In the genomic region with DNA sequence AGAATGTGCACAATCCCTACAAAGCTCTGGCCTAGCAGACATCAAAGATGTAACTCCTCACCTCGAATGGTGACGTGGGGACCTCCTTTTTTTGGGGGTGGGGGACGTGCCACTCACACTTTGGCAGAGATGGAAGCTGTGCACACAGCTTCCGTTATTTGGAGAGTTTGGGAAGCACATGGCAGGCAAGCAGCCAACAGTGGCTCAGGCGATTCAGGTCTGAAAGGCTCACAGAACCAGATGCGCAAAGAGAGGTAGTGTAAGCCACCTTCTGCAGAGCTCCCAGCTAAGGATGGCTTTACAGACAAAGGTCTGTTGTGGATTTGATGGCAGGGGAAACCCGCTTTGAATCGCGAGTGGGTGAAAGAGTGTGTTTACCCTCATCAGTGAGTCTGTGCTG, we compare ENCODE assay signal across 30 mouse cellular contexts. TPM values are rescaled to one million over a fixed set of nuclear protein-coding genes. Genes with fewer than 3 reads are reported as not detected.
DNase-seq lines count a peak whose midpoint lies in the region; ATAC-seq and TF ChIP-seq lines count a peak whose summit lies in the region.
"Had no signal": no experiment of that assay in that cellular context is flagged by ENCODE, and none has a peak within 500 bp of the region (broad histone marks: within the 10 kb centered on the region; RNA-seq: fewer than 3 reads in every experiment).

No protein-coding gene starts in this region.

- no peak overlapping the region for H3K4me3 ChIP-seq in forebrain, embryonic 14.5 days (ENCODE audit: low read depth, low read length)
- no peak overlapping the region for H3K4me3 ChIP-seq in forebrain, embryonic 11.5 days (ENCODE audit: low read depth, low read length)
- H3K4me3 ChIP-seq in limb, embryonic 14.5 days (replicated peaks; ENCODE audit: low read length), result no peak overlapping the region
- no peak overlapping the region for H3K4me3 ChIP-seq in limb, embryonic 10.5 days
- no peak overlapping the region for H3K4me3 ChIP-seq in limb, embryonic 15.5 days
- H3K4me3 ChIP-seq: embryonic facial prominence, embryonic 15.5 days; heart, embryonic 10.5 days; heart, embryonic 15.5 days; midbrain, embryonic 12.5 days had no signal

- H3K4me2 ChIP-seq in forebrain, embryonic 14.5 days (ENCODE audit: low read length), result no peak overlapping the region
- H3K4me2 ChIP-seq in forebrain, embryonic 11.5 days (ENCODE audit: low read depth, low read length, severe bottlenecking), result no peak overlapping the region
- H3K4me2 ChIP-seq in limb, embryonic 14.5 days (replicated peaks; ENCODE audit: low read depth, low read length, severe bottlenecking), result no peak overlapping the region
- H3K4me2 ChIP-seq in limb, embryonic 15.5 days, result no peak overlapping the region
- H3K4me2 ChIP-seq: embryonic facial prominence, embryonic 15.5 days; heart, embryonic 15.5 days; midbrain, embryonic 12.5 days had no signal

- WGBS in forebrain, embryonic 14.5 days, result 37% methylated on average over 9 of the region's 9 CpGs
- WGBS in forebrain, embryonic 11.5 days, result 77% methylated on average over 9 of the region's 9 CpGs
- 47% methylated on average over 9 of the region's 9 CpGs for WGBS in limb, embryonic 14.5 days
- WGBS in limb, embryonic 10.5 days, result 83% methylated on average over 9 of the region's 9 CpGs
- WGBS in limb, embryonic 15.5 days, result 45% methylated on average over 9 of the region's 9 CpGs

- H3K9me3 ChIP-seq in forebrain, embryonic 14.5 days (replicated peaks; ENCODE audit: control insufficient read depth, low read length), result no peaks in the 10 kb centered on the region
- H3K9me3 ChIP-seq in forebrain, embryonic 11.5 days (ENCODE audit: control insufficient read depth, low read length), result no peaks in the 10 kb centered on the region
- no peaks in the 10 kb centered on the region for H3K9me3 ChIP-seq in limb, embryonic 14.5 days (ENCODE audit: control insufficient read depth, low read length)
- H3K9me3 ChIP-seq in limb, embryonic 10.5 days (replicated peaks), result no peaks in the 10 kb centered on the region
- H3K9me3 ChIP-seq in limb, embryonic 15.5 days, result no peaks in the 10 kb centered on the region
- H3K9me3 ChIP-seq: embryonic facial prominence, embryonic 15.5 days; heart, embryonic 10.5 days; heart, embryonic 15.5 days; midbrain, embryonic 12.5 days had no signal

- no peaks in the 10 kb centered on the region for H3K27me3 ChIP-seq in forebrain, embryonic 14.5 days (replicated peaks; ENCODE audit: control insufficient read depth, insufficient read depth, low read length)
- no peaks in the 10 kb centered on the region for H3K27me3 ChIP-seq in forebrain, embryonic 11.5 days (ENCODE audit: control insufficient read depth, insufficient read depth, low read length)
- no peaks in the 10 kb centered on the region for H3K27me3 ChIP-seq in limb, embryonic 14.5 days (ENCODE audit: control insufficient read depth, insufficient read depth, low read length)
- H3K27me3 ChIP-seq in limb, embryonic 10.5 days (ENCODE audit: low read depth, poor library complexity, severe bottlenecking), result no peaks in the 10 kb centered on the region
- no peaks in the 10 kb centered on the region for H3K27me3 ChIP-seq in limb, embryonic 15.5 days
- H3K27me3 ChIP-seq: heart, embryonic 15.5 days; midbrain, embryonic 12.5 days had no signal

- H3K9ac ChIP-seq in forebrain, embryonic 14.5 days (ENCODE audit: low read length), result no peak overlapping the region
- H3K9ac ChIP-seq in forebrain, embryonic 11.5 days (ENCODE audit: low read length), result no peak overlapping the region
- no peak overlapping the region for H3K9ac ChIP-seq in limb, embryonic 14.5 days (ENCODE audit: low read depth, low read length, severe bottlenecking)
- no peak overlapping the region for H3K9ac ChIP-seq in limb, embryonic 15.5 days
- H3K9ac ChIP-seq: embryonic facial prominence, embryonic 15.5 days; heart, embryonic 15.5 days; liver, embryonic 14.5 days; midbrain, embryonic 12.5 days had no signal

- DNase-seq in forebrain, embryonic 14.5 days (ENCODE audit: low spot score), result peak; percentile 65
- DNase-seq in forebrain, embryonic 11.5 days (ENCODE audit: low spot score), result no peak
- peak; percentile 25 for DNase-seq in limb, embryonic 14.5 days (ENCODE audit: low spot score)
- no peak for DNase-seq in limb, embryonic 10.5 days (ENCODE audit: low spot score)
- peak; percentile 34 for DNase-seq in right cerebral cortex, postnatal 14 days
- DNase-seq in right cerebral cortex, postnatal 36 days (ENCODE audit: low spot score in 2 of 2), result no peak
- DNase-seq in kidney, postnatal 25 days, result no peak
- DNase-seq: adrenal gland, postnatal 10 days; cerebellum, adult 11-12 months; cerebellum, adult 9-11 months; embryo, embryonic 11 days; gastrocnemius, postnatal 25 days; heart, adult 11 months; kidney, adult 8-10 months; liver; lung, adult 2 months; lung, postnatal 14 days; spleen, adult 18-20 months; thymus, postnatal 14 days had no signal

- no peak for TF ChIP-seq POLR2A in limb, embryonic 14.5 days (IDR thresholded peaks at IDR 0.05; ENCODE audit: borderline replicate concordance, extremely low read depth, insufficient read depth, insufficient read length)

- no peak overlapping the region for H3K27ac ChIP-seq in forebrain, embryonic 14.5 days (ENCODE audit: low read depth, low read length)
- no peak overlapping the region for H3K27ac ChIP-seq in forebrain, embryonic 11.5 days (ENCODE audit: low read depth, low read length)
- no peak overlapping the region for H3K27ac ChIP-seq in limb, embryonic 14.5 days (replicated peaks; ENCODE audit: low read depth, low read length)
- no peak overlapping the region for H3K27ac ChIP-seq in limb, embryonic 10.5 days
- 0 out of 2 replicates have a peak overlapping the region, but pooled peaks have one; percentile 1 for H3K27ac ChIP-seq in limb, embryonic 15.5 days
- H3K27ac ChIP-seq: embryonic facial prominence, embryonic 15.5 days; heart, embryonic 10.5 days; heart, embryonic 15.5 days; kidney, postnatal 0 days; liver, embryonic 14.5 days; midbrain, embryonic 12.5 days had no signal

- no peaks in the 10 kb centered on the region for H3K36me3 ChIP-seq in forebrain, embryonic 14.5 days (ENCODE audit: control insufficient read depth, insufficient read depth, low read length)
- H3K36me3 ChIP-seq in forebrain, embryonic 11.5 days (ENCODE audit: control insufficient read depth, insufficient read depth, low read length), result no peaks in the 10 kb centered on the region
- no peaks in the 10 kb centered on the region for H3K36me3 ChIP-seq in limb, embryonic 14.5 days (ENCODE audit: control insufficient read depth, insufficient read depth, low read length)
- no peaks in the 10 kb centered on the region for H3K36me3 ChIP-seq in limb, embryonic 10.5 days
- no peaks in the 10 kb centered on the region for H3K36me3 ChIP-seq in limb, embryonic 15.5 days
- H3K36me3 ChIP-seq: embryonic facial prominence, embryonic 15.5 days; heart, embryonic 10.5 days; heart, embryonic 15.5 days; midbrain, embryonic 12.5 days had no signal

- no peak for ATAC-seq in forebrain, embryonic 14.5 days
- no peak for ATAC-seq in forebrain, embryonic 11.5 days (replicated peaks; ENCODE audit: low FRiP score)
- ATAC-seq in limb, embryonic 14.5 days (ENCODE audit: low FRiP score, low read depth), result peak; percentile 30; the same call in 1 of the 2 replicates
- ATAC-seq in limb, embryonic 15.5 days (ENCODE audit: insufficient number of reproducible peaks, low FRiP score, low TSS enrichment, low read depth), result no peak
- ATAC-seq: Patski had no signal

- H3K4me1 ChIP-seq in forebrain, embryonic 14.5 days (ENCODE audit: control insufficient read depth, insufficient read depth, low read length), result peaks cover 11% of the 10 kb centered on the region
- H3K4me1 ChIP-seq in forebrain, embryonic 11.5 days (replicated peaks; ENCODE audit: control insufficient read depth, insufficient read depth, low read length), result no peaks in the 10 kb centered on the region
- H3K4me1 ChIP-seq in limb, embryonic 14.5 days (ENCODE audit: control insufficient read depth, insufficient read depth, low read length), result 0 out of 2 replicates have a peak, but pooled peaks cover 2% of the 10 kb centered on the region
- peaks cover 8% of the 10 kb centered on the region; the same call in 1 of the 2 replicates for H3K4me1 ChIP-seq in limb, embryonic 10.5 days
- peaks cover 11% of the 10 kb centered on the region for H3K4me1 ChIP-seq in limb, embryonic 15.5 days
- H3K4me1 ChIP-seq: heart, embryonic 15.5 days had no signal

RNA-seq across cellular contexts. Expression of a gene that starts 45.0 kb away (rescaled TPM):
- polyA plus RNA-seq in forebrain, embryonic 14.5 days (2014; fragmentation: Nextera tagmentation; extraction: Ambion mirVana), result 0.09 and 0.10 TPM in 2 replicates
- not detected in 2 replicates for polyA plus RNA-seq in forebrain, embryonic 11.5 days (2014; fragmentation: Nextera tagmentation; extraction: Ambion mirVana)
- 471 and 564 TPM in 2 replicates for polyA plus RNA-seq in limb, embryonic 14.5 days (2012; rRNA removed)
- polyA plus RNA-seq in limb, embryonic 14.5 days (2014; fragmentation: Nextera tagmentation; extraction: Ambion mirVana), result 87.5 and 113 TPM in 2 replicates
- 0.23 TPM in 1 of 2 replicates, not detected in the other for polyA plus RNA-seq in limb, embryonic 10.5 days (2016; fragmentation: Nextera tagmentation; extraction: Ambion mirVana)
- polyA plus RNA-seq in limb, embryonic 15.5 days (2015; fragmentation: Nextera tagmentation; extraction: Ambion mirVana), result 153 and 161 TPM in 2 replicates
- polyA plus RNA-seq: heart, embryonic 10.5 days; hindbrain, embryonic 11.5 days; intestine, embryonic 16.5 days; large intestine, adult 2 months; Patski had no signal

Comparison
In these comparisons a context has a peak if more than half of its experiments do, and no peak if none do; other contexts are left out.
1. DNase-seq: peak in forebrain, embryonic 14.5 days (single experiment), limb, embryonic 14.5 days (single experiment) and right cerebral cortex, postnatal 14 days (single experiment); none in forebrain, embryonic 11.5 days (single experiment), limb, embryonic 10.5 days (single experiment), right cerebral cortex, postnatal 36 days (0 of 2) and kidney, postnatal 25 days (0 of 2).
2. RNA of a gene that starts 45.0 kb away (polyA plus RNA-seq): 87.5 to 564 TPM in limb, embryonic 14.5 days and 153 to 161 TPM in limb, embryonic 15.5 days; 0.23 TPM in limb, embryonic 10.5 days, 0.09 to 0.10 TPM in forebrain, embryonic 14.5 days and not detected in forebrain, embryonic 11.5 days; every median in the first group is over 10 times any median in the second.